Mouse (Mus musculus) heart, adult 2 months (tissue): ENCODE results near the gene Cacna1d. TPM values are rescaled to one million over a fixed set of nuclear protein-coding genes. Genes with fewer than 3 reads are reported as not detected.

Experiments
- DNase-seq, 2 experiments: peaks; one replicate each; pipeline ENCODE4 v3.0.0; 2021
- H3K27ac ChIP-seq: fragments of 200-600 bp; 2 replicates; pipeline ENCODE4 v1.8.1; 2022
- H3K27me3 ChIP-seq: fragments of 200-500 bp; 2 replicates; pipeline ENCODE4 v1.6.1; 2012; ENCODE audit warnings: mild to moderate bottlenecking, low read length, inconsistent platforms, mixed read lengths; ENCODE audit not compliant: control insufficient read depth, insufficient read depth
- H3K36me3 ChIP-seq: fragments of 200-500 bp; 2 replicates; pipeline ENCODE4 v1.6.1; 2012; ENCODE audit warnings: low read length, inconsistent platforms; ENCODE audit not compliant: control insufficient read depth, insufficient read depth
- H3K4me1 ChIP-seq: fragments of 200-500 bp; 2 replicates; pipeline ENCODE4 v1.6.1; 2011; ENCODE audit warnings: low read length; ENCODE audit not compliant: control insufficient read depth, insufficient read depth
- H3K4me3 ChIP-seq: fragments of 200-600 bp; 2 replicates; pipeline ENCODE4 v1.8.1; 2022
- H3K79me2 ChIP-seq: fragments of 200-500 bp; replicated peaks from 2 replicates; pipeline ENCODE4 v1.6.1; 2012; ENCODE audit warnings: mild to moderate bottlenecking, inconsistent platforms, low read length, moderate library complexity, mixed read lengths; ENCODE audit not compliant: control insufficient read depth, insufficient read depth
- H3K9ac ChIP-seq: fragments of 200-500 bp; 2 replicates; pipeline ENCODE4 v1.6.1; 2012; ENCODE audit warnings: low read depth, mild to moderate bottlenecking, control low read depth, inconsistent platforms, low read length, mixed read lengths
- CTCF ChIP-seq: fragments of 200-600 bp; IDR thresholded peaks from 2 replicates; pipeline ENCODE4 v1.8.1; 2022; ENCODE audit warnings: antibody characterized with exemption, mild to moderate bottlenecking, moderate library complexity
- EP300 ChIP-seq: fragments of 200-500 bp; IDR thresholded peaks from 2 replicates; pipeline ENCODE4 v1.6.1; 2011; ENCODE audit warnings: low read depth, low read length, control low read depth; ENCODE audit not compliant: insufficient read depth
- POLR2A ChIP-seq: fragments of 200-500 bp; IDR thresholded peaks from 2 replicates; pipeline ENCODE4 v1.6.1; 2011; ENCODE audit warnings: mild to moderate bottlenecking, low read depth, low read length, control low read depth; ENCODE audit not compliant: insufficient read depth
- WGBS: fragments of 180-500 bp; shearing (Covaris S2); methylation state at CpG from one replicate; pipeline ENCODE4 v1.1.7; 2018; 5-methylcytosine and 5-hydroxymethylcytosine counted together
- intact Hi-C: fragments of 180-260 bp; cut with DNase I; formaldehyde crosslinking; loops from one replicate; pipeline ENCODE4 v1.15.1; 2025
- polyA plus RNA-seq: library from polyadenylated mRNA; depleted of rRNA; stranded (reverse); fragments of >200 nt; gene quantifications from 2 replicates; pipeline ENCODE4 v1.2.3, GENCODE M21; 2012
- total RNA-seq, 2 experiments: library from RNA; stranded (reverse); gene quantifications; 2 replicates each; pipeline ENCODE4 v1.2.3; 2021

The Cacna1d gene
- total and polyA plus RNA-seq, 3 experiments = 1.3 to 3.0 (median 2.1) TPM

- Histone ChIP-seq H3K27me3 (peaks cover 3% of the 10 kb centered on the region; the same call in 1 of the 2 replicates), H3K79me2 (no peaks in the 10 kb centered on the region), H3K4me1 (peaks cover 3% of the 10 kb centered on the region; the same call in 1 of the 2 replicates), H3K27ac (no peak overlapping the region), H3K4me3 (no peak overlapping the region), H3K36me3 (no peaks in the 10 kb centered on the region), H3K9ac (no peak overlapping the region)
- no peak for TF ChIP-seq EP300
- TF ChIP-seq POLR2A = no peak
- TF ChIP-seq CTCF = no peak
- intact Hi-C loops = loop anchor here (10.0 kb wide), 1 partner anchor 103 kb away; no protein-coding TSS in a partner anchor
- 76% methylated on average over 7 of the region's 7 CpGs for WGBS
- no peak for DNase-seq
These were observed 33.8 kb downstream of the Cacna1d start for GRCm38 (mm10) chr14:30457436-30457835.

GRCm38 (mm10) chr14:30455801-30456595 lies 35.3 kb downstream of the Cacna1d start:
- WGBS = 20% methylated on average over 12 of the region's 13 CpGs
- intact Hi-C loops = loop anchor here (10.0 kb wide), 1 partner anchor 101 kb away; no protein-coding TSS in a partner anchor
- no peaks in the 10 kb centered on the region for H3K36me3 ChIP-seq
- H3K27ac ChIP-seq = no peak overlapping the region
- H3K27me3 ChIP-seq = peaks cover 3% of the 10 kb centered on the region; the same call in 1 of the 2 replicates
- H3K4me3 ChIP-seq = no peak overlapping the region
- no peak overlapping the region for H3K9ac ChIP-seq
- peaks cover 3% of the 10 kb centered on the region; the same call in 1 of the 2 replicates for H3K4me1 ChIP-seq
- no peak for TF ChIP-seq POLR2A
- no peak for TF ChIP-seq CTCF
- TF ChIP-seq EP300 = no peak
- DNase-seq = no peak
- no peaks in the 10 kb centered on the region for H3K79me2 ChIP-seq

- H3K9ac ChIP-seq = no peak overlapping the region
- intact Hi-C loops = no loop called here
- no peaks in the 10 kb centered on the region for H3K4me1 ChIP-seq
- H3K79me2 ChIP-seq = no peaks in the 10 kb centered on the region
- no peaks in the 10 kb centered on the region for H3K36me3 ChIP-seq
- H3K27ac ChIP-seq = no peak overlapping the region
- no peak for TF ChIP-seq POLR2A
- no peak for TF ChIP-seq EP300
- no peak for TF ChIP-seq CTCF
- H3K27me3 ChIP-seq = no peaks in the 10 kb centered on the region
- no peak for DNase-seq
- H3K4me3 ChIP-seq = no peak overlapping the region
- 72% methylated on average over 3 of the region's 3 CpGs for WGBS
These were observed 51.3 kb downstream of the Cacna1d start for GRCm38 (mm10) chr14:30439915-30440314.

DNA sequence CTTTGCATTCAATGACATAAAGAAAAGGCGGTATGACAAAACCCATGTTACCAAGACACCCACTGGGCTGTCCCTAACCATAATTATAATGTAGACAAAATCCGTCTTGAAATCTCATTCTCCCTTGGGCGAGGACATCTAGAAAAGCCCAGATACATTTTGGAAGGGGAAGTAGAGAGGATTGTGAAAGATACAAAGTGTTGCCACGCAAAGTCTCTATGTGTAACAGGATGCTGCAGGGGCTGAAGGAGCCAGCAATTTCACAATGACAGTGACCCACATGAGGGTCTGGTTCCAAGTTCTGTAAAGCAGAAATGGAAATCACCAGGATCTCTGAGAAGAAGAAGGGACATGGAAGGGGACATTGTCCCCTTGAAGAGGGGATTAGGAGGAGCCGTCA lies 55.9 kb downstream of the Cacna1d start:
- intact Hi-C loops = no loop called here
- H3K27me3 ChIP-seq = no peaks in the 10 kb centered on the region
- no peaks in the 10 kb centered on the region for H3K36me3 ChIP-seq
- 86% methylated on average over 5 of the region's 5 CpGs for WGBS
- H3K79me2 ChIP-seq = no peaks in the 10 kb centered on the region
- H3K4me1 ChIP-seq = no peaks in the 10 kb centered on the region
- H3K9ac ChIP-seq = no peak overlapping the region
- H3K4me3 ChIP-seq = no peak overlapping the region
- DNase-seq = no peak
- no peak overlapping the region for H3K27ac ChIP-seq
- TF ChIP-seq CTCF (no peak), POLR2A (no peak), EP300 (no peak)

DNA sequence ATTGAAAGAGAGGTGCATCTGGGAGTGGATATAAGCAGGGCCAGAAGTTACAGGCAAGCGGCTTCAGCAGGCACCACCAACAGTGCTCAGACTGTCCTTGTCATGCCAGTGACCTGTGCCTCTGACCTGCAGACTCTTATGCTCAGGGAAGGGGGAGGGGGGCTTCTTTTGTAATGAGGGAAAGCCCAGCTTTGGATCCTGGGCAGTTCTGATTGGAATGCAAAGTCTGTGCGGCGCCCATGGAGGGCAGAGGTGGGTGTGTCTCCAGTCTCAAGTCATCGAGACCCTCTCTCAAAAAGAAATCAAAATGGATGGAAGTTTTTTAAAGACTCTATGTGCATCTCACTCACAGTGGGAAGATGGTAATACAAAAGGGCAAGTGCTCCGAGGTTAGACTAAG lies 60.8 kb downstream of the Cacna1d start:
- WGBS = 75% methylated on average over 5 of the region's 5 CpGs
- H3K4me3 ChIP-seq = no peak overlapping the region
- H3K27ac ChIP-seq = no peak overlapping the region
- H3K36me3 ChIP-seq = no peaks in the 10 kb centered on the region
- no peaks in the 10 kb centered on the region for H3K79me2 ChIP-seq
- no peaks in the 10 kb centered on the region for H3K4me1 ChIP-seq
- TF ChIP-seq CTCF (no peak), EP300 (no peak), POLR2A (no peak)
- DNase-seq = no peak
- no peak overlapping the region for H3K9ac ChIP-seq
- no peaks in the 10 kb centered on the region for H3K27me3 ChIP-seq
- intact Hi-C loops = no loop called here

DNA sequence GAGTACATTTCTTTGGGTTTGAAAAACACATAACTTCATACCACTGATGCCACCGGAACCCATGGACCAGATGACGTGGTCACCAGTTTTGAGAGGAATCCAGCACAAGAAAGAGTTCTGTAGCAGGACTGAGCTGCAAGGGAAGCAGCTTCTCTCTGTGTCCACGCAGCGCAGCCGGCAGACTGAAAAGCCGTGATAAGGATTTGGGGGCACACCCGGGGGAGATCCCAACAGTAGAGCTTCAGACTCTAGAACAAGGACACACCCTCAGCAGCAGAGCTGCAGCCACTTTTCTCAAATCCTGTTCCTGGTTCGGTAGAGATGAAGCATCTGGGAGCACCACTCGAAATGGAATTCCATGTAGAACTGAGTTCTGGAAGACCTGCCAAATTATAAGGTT lies 61.2 kb downstream of the Cacna1d start:
- Histone ChIP-seq H3K27me3 (no peaks in the 10 kb centered on the region), H3K9ac (no peak overlapping the region), H3K27ac (no peak overlapping the region), H3K4me1 (no peaks in the 10 kb centered on the region), H3K4me3 (no peak overlapping the region), H3K79me2 (no peaks in the 10 kb centered on the region), H3K36me3 (no peaks in the 10 kb centered on the region)
- TF ChIP-seq CTCF = no peak
- no peak for TF ChIP-seq EP300
- no peak for TF ChIP-seq POLR2A
- 63% methylated on average over 9 of the region's 9 CpGs for WGBS
- intact Hi-C loops = no loop called here
- DNase-seq = no peak
